Mouse (Mus musculus) gastrocnemius, postnatal 10 days (tissue): ENCODE data around the gene Gnao1. TPM values are rescaled to one million over a fixed set of nuclear protein-coding genes. Genes with fewer than 3 reads are reported as not detected.

ENCODE experiments used
- DNase-seq: peaks from one replicate; pipeline ENCODE4 v3.0.0; 2021; ENCODE audit warnings: mixed read lengths
- total RNA-seq, 2 experiments: library from RNA; stranded (reverse); gene quantifications; 2 replicates each; pipeline ENCODE4 v1.2.3; 2021

The Gnao1 gene
- total RNA-seq, 2 experiments from 2014 or later = 10.1 to 14.9 TPM

- no peak for DNase-seq
Measured at GRCm38 (mm10) chr8:93843858-93844502, 34.2 kb downstream of the Gnao1 start.

DNA sequence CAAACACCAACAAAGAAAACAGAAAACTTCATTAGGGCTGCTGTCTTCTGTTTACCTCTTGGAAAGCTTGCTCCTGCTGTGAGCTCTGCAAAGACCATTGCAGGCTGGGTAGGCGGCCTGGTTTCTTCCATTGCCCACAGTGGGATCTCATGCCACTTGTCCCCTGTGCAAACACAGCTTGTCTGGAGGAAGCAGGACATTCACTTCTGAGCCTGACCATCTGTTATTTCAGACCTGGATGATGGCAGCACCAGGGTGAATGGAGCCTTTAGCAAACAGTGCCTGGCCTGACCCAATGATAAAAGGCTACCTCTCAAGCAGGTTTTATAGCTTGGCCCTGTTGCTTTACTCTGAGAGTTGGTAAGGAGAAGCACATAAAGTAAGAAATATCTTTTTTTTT is 35.4 kb downstream of the Gnao1 start:
- DNase-seq = no peak

DNA sequence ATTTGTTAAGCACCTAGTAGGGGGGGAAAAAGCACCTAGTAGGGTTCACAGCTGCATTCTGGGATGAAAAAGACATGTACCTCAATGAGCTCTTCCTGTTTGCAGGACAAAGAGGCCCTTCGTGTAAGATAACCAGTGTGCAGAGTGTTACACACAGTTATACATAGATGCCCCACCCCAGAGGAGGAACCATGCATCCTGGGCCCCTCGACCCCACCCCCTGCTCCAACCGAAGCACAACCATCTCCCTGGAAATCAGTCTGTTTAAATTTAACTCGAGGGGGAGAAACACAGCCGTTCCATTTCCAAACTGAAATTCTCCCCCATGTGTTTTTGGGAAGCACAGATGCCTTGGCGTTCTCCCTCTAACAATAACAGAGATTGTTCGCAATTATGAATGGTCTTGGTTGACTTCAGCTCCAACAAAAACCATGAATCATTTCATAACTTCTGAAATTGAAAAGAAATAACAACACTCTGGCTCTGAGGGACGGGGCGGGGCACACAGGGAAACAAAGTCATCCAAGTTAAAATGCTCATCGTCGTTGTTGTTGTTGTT is 42.4 kb downstream of the Gnao1 start:
- DNase-seq = no peak

DNA sequence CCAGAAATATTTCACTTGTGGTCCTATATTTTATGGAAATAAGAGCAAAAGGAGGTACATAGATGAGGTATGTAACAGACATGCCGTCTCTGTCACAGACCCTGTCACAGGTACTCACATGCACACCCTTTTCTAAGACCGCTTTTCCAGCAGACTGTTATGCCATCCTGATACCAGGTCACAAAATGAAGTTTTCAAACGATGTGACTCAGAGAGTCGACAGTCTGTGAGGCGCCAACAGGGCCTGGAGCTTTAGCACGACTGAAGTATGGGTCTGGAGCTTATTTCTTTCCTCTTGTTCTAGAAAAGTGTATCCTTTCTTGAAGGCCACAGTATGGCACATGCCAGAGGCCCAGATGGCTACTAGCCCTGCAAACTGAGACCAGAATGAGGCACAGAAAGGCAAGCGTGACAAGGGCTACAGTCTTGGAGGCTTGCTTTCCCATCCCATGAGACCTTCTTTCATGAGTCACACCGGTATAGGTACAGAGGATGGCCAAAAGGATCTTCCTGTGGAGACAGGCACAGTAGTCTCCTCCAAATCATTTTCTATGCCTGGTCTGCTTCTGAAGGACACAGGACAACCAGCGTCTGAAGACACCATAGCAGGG is 43.2 kb downstream of the Gnao1 start:
- DNase-seq = no peak

- DNase-seq = no peak
Measured at GRCm38 (mm10) chr8:93854676-93855075, 44.9 kb downstream of the Gnao1 start.

DNA sequence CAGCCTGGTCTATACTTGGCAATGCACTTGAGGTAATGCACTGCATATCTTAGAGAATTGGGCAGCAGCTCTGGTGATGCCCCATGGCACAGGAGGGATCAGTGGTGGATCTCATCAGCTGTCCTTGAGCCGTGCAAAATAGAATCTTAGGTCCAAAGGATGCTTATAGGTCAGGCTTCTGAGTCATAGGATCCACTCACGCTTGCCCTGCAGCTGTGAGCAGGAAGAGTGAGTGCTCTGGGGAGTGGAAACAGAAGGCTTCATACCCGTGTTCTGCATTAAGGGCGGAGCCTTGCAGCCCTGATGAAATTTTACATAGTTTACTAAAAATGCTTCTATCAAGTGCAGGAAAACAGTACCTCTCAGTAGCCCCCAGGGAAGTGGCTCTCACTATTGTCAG is 45.5 kb downstream of the Gnao1 start:
- no peak for DNase-seq

DNA sequence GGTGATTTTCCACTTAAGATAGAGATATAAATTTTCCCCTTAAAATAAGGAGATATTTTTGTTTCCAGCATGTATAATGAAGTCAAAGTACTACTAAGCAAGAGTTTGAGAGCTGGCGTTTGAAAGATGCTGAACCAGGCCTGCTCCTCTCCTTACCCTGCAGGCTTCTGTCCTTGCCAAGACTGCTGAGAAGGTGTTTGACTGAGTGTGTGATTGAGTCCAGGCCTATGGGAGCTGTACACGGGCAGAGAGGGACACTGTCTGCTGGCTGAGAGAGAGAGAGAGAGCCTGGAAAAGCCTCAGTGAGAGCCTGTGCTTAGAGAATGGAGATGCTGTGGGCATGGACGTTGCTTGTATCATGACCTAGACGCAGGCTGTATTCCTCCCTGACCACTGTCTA is 47.4 kb downstream of the Gnao1 start:
- DNase-seq = no peak

- DNase-seq = no peak
Measured at GRCm38 (mm10) chr8:93858286-93858685, 48.5 kb downstream of the Gnao1 start.

DNA sequence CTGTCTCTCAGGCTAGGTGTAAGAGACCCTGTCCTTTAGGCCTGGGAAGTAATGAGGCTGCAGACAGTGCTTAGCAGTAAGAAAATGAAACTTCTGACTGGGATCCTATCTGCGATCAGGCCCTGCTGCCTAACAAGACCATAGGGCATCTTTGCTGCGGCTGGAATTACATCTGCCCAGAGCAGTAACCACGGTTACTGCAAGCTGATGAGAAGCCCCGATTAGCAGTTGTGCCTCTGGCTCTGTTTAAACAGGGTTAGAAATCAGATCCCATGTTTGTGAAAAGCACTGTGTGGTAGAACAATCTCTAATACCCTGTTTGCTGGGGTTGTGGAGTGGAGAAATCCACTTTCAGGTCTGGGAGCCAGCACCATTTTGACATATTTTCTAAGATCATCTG is 50.3 kb downstream of the Gnao1 start:
- DNase-seq = no peak

GRCm38 (mm10) chr8:93864064-93864463 is 54.3 kb downstream of the Gnao1 start:
- no peak for DNase-seq

DNA sequence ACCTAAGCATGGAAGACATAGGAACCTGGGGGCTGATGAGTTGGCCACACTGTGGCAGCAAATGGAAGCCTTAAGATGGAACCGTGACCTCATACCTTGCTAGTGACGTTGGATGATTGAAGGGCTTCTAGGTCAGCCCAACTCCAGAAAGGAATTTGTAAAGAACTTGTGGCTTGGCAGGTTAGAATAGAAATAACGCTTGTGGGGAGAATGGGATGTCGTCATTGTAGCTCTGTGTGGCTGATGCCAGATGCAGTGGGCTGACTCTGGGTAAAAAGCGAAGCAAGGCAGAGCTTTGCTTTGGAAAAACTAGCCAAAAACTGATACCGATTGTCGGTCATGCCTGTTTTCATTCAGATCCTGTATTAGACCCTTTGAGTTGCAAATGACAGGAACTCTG is 56.5 kb downstream of the Gnao1 start:
- DNase-seq = no peak

GRCm38 (mm10) chr8:93868486-93869221 is 58.9 kb downstream of the Gnao1 start:
- DNase-seq = no peak

DNA sequence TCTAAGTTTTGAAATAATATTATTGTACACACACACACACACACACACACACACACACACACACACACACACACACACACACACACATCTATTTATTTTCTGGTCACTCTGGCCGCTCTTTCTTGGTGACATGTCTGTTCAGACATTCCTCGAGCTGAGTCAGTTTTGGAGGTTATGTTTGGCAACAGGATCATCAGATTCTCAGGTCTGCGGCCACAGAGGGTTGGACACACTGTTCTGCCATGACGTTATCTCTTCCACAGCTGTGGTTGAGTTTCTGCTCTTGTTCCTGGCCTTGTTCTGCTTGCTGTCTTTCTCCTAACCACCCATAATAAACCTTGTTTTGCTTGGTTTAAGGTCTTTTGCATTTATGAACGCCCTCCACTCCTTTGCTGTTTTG is 61.5 kb downstream of the Gnao1 start:
- no peak for DNase-seq

DNA sequence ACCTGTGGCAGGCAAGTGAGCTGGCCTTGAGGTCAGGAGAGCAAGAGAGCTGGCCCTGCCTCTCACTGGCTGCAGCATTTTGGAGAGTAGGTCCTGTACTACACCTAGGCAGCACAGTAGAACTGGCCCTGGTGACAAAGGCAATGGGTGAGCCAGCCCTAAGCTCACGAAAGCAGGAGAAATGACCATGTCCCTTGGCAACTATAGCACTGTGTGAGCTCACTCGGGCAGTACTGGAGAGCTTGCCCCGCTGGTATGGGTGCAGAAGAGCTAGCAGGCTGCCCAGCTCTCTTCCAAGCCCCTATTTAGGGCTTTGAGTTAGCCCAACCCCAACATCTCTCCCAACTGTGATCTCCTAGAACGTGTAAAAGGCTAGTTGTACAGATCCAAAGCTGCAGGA is 68.6 kb downstream of the Gnao1 start:
- DNase-seq = no peak

- DNase-seq = no peak
Measured at GRCm38 (mm10) chr8:93879966-93880365, 70.2 kb downstream of the Gnao1 start.

DNA sequence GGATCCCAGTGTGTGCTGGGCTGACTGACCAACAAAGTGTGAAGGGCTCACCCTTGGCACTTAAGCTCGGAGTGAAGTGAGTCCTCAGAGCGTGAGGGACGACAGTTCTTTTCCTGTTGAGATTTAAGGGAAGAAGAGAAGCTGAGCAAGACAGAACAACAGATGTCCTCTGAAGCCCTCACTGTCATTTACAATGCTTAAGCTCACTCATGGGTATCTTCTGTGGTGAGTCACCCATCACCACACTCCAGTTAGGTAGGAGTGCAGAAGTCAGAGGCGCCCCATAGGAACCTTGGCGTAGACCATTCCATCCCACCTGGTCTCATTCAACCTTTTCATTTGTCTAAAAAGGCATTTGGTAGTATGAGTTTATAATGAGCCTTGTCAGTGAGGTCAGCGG is 71.6 kb downstream of the Gnao1 start:
- no peak for DNase-seq

- DNase-seq = no peak
Measured at GRCm38 (mm10) chr8:93883241-93883640, 73.5 kb downstream of the Gnao1 start.

GRCm38 (mm10) chr8:93883771-93884170 is 74.0 kb downstream of the Gnao1 start:
- DNase-seq = no peak

GRCm38 (mm10) chr8:93884316-93884715 is 74.5 kb downstream of the Gnao1 start:
- DNase-seq = no peak

DNA sequence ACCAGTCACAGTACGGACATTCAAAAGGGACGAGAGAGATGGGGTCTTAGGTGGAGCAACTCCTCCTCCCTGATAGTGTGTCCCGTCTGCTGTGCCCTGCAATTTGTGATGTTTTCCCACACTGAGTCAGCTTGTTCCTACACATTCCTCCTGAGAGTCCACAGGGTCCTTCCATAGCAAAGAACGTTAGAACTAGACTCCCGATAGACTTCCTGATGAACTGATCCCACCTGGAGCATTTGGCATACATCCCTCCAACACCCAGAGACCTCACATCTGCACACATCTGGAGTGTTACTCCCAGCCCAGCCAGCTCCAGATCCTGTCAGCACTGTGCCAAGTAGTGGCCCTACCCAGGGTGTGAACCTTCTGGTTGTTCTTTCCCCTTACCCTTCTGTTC is 76.4 kb downstream of the Gnao1 start:
- DNase-seq = no peak

GRCm38 (mm10) chr8:93888150-93888676 is 78.4 kb downstream of the Gnao1 start:
- DNase-seq = no peak

DNA sequence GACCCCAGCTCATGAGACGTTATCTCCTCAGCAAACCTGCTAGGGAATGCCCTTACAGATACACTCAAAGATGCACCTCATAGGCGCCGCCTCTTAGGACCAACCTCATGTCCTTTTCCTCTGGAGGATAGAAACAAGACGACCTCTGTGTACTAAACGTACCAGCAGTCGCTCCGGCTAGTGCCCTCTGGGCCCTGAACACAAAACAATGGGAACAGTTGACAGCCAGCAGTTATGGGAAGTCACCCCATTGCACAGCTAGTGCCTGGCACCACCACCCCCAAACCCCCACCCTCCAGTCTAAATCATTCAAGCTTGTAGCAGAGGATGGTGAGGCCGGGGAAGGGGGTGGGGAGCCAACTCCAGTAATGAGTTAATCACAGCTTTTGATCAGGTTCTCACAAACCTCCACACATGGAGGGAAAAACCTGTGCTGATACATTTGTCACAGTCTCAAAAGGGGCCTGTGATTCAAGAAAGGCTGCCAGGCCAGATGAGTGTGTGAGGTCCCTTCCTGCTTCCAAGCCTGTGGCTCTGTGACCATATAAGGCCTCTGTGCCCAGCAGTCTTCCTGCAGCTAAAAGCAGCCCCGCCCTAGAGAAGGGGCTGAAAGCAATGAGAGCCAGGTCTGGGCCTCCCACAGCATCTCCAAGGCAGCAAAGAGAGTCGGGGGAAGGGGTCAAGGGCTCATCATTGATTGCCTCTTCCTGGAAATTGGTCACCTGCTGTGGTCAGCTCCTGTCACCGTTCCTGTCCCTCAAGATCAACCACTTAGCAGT is 79.1 kb downstream of the Gnao1 start:
- DNase-seq = no peak
